Mouse (Mus musculus) layer of hippocampus, adult 9-11 months (tissue): ENCODE data around the gene Tm7sf2.

Experiments used
- DNase-seq: peaks from one replicate; pipeline ENCODE4 v3.0.0; 2022

Tm7sf2 gene

DNA sequence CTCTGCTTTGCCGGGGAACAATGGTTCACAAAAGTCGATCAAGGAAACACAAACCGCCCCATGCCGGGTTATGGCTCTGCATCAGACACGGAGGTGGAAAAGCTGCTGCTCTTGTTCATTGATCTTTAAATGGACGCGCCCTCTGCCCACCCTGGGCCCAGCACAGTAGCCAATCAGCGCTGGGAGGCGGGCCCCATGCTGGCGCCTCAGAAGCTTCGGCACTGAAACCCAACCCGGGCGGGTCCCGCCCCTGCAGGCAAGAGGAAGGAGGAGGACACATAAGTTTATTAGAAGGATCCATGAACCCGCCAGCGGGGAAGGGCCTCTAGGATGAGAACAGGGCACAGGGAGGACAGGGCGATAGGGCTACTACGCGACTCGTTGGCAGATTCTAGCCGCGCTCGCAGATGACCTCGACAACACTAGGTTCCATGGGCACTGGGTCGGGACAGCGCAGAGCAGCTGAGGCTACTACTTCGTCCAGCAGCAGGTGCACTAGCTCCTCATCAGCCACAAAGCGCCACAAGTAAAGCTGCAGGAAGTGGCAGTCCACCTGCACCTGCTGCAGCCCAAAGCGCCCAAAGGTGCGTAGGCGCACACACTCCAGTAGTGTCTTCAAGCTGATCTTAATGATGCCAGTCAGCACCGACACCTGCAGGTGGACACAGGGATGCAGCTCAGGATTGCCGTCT is at the start of gene Tm7sf2:
Tm7sf2 (minus strand) TSS at position 650 of the 692 bp plus-strand sequence.
- peak; percentile 90 for DNase-seq

DNA sequence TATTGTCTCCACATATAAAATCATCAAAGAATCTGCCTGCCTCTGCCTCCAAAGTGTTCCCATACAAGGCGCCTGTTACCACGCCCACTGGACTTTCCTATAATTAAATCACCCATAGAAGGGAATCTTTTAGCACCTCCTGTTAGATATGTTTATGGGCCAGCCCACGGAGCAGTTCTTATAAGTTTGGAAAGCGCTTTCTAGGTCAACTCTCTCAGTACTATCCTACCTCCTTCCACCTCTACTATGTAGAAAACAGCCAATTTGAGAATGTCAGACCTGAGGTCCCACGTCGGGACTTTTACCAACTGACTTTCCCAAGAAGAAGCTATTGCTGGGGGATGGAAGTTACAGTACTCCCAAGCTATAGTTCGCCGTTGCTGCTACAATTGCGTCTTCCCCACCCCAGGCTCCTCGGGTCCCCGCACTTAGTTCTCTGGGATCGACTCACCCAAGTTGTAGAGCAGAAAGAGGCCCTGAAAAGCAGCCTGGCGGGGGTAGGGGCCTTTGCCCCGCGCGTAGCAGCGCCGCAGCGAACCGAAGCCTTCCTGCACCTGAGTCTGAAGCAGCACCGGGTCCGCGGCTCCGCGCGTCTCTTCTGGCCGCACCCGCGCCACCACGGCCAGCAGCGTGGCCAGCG is 49.3 kb upstream of the Tm7sf2 start:
- DNase-seq = no peak

DNA sequence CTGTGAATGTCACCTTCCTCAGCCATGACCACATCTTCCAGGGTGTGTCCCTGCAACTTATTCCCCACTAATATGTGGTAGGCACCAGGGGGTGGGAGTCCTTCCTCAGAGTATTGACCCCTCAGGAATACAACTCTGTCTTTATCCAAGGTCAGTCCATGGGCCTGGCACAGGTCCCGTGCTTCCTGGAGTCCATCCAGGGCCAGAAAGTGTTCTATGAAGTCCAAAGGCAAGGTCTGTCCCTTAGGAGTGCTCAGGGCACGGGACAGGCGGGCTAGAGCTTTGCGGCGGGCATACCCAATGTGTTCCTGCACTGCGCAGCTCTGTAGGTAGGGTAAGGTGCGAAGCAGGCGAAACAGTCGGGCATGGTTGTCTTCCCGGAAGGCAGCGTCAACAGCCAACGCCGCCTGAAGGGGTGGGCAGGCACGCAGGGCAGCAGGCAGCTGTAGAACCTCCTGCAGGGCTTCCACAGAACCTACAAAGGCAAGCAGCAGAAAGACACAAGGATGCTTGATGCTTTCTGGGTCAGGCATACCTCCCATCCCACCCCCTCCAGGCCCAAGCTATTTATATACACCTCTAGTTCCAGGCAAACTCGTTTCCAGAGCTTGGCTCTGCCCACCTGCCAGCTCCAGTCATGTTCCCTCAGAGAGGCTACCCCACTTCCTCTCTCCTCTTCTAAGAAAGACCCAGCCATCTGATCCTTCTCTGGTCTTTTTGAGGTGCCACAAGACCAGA is 48.1 kb upstream of the Tm7sf2 start:
- DNase-seq = no peak

DNA sequence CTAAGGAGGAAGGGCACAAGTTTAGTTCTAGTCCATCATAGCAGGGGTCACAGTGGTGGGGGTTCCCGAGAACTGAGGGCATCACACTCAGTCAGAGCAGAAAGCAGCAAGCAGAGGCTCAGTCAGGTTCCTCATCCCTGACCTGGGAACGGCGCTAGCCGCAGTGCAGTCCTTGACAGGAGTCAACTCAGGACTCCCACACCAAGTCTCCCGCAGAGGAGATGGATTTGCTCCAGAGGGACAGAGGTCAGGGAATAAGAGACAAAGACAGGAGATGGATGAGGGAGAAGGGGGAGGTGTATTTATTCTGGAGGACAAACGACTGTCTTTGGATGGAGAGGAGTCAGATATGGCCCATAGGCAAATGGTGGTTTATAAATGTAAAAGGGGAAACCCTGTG is 44.9 kb upstream of the Tm7sf2 start:
- DNase-seq = no peak

DNA sequence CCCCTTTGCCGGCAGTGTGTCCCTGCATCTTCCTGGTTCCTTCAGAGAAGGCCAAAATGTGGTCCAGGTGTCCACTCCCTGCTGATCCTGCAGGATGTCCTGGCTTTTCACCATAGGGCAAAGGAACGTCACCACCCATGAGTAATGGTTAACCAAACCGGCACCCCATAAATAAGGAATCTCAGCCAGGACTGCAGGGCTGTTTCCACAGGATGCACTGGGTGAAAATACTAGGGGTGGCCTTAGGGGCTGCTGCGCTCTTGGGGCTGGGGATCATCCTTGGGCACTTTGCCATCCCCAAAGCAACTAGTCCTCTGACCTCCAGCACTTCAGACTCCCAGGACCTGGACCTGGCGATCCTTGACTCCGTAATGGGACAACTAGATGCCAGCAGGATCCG is 37.4 kb upstream of the Tm7sf2 start, which contains the start of gene Naaladl1:
Naaladl1 (plus strand) TSS at position 197 of the 400 bp plus-strand sequence.
- no peak for DNase-seq

DNA sequence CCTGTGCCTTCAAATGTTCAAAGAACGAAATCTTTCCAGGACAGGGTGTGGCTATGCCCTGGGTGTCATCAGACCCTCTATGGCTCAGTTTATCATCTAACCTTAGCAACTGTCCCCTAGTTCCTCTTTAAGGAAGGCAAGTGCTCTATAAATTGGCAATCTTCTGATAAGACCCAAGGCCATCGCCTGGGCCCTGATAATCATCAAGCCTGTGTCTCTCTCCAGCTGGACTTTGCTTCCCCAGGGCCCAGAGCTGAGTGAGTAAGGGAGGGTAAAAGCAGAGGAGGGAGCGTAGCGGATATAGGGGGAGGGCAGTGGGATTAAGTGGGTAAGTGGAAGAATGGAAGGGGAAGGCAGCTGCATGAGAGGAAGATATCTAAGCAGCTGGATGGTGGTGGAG is 36.3 kb upstream of the Tm7sf2 start:
- no peak for DNase-seq

DNA sequence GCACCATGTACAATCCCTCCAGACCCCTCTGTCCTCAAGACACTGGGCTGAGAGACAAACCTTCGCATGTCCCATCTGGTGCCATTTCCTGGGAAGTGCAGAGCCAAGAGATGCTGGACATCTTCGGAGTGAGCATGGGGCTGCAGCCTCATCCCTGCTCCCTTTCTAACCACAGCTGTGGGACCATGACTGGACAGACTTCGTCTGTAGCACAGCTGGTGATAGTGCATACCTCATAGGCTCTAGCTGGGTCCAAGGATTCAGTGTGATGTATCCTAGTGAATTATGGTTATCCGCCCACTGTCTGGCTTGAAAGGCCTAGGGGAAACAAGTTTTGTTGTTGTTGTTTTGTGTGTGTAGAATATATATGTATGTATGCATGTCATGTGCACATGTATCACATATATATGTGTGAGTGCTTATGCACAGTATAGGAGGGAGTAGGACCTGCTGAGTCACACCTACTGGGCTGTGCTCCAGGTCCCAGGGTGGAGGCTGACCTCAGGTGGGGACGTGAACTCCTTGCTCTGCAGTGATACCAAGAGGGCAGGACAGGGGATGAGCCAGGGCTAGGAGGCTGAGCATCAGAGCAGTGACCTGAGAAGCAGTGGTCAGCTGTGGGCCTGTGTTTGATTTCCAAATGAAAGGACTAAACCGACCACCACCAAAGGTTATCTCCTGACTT is 34.1 kb upstream of the Tm7sf2 start:
- no peak for DNase-seq

DNA sequence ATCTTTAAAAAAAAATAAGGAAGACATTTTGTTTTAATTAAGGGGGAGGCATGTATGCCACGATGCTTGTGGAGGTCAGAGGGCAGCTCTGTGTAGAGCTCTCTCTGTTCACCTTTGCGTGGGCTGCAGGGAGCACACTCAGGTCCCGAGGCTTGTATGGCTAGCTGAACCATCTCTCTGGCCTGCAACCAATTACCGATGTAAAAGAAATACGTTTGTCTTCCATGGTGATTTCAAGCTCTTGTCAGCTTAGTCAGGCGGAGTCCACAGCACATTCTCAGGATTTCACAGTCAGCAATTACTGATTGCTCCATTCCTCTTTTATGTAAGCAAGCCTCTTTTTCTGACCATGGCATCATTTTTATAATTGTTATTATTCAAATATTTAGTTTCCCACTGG is 33.0 kb upstream of the Tm7sf2 start:
- no peak for DNase-seq

DNA sequence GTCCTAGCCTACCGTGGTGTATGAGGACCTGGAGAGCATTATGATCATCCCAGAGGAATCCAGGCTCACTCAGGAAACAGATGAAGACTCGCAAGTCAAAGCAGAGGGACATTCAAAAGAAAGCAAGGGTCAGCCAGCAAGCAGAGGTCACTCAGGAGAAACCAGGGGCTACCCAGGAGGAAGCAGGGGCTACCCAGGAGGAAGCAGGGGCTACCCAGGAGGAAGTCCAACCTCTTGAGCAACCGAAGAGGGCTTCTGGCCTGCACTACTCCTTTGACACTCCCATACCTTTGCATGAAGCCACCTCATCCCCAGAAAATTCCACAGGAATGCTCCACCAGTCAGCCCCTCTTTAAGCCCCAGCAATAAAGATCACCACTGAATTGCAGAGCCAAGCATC is 29.7 kb upstream of the Tm7sf2 start:
- no peak for DNase-seq

DNA sequence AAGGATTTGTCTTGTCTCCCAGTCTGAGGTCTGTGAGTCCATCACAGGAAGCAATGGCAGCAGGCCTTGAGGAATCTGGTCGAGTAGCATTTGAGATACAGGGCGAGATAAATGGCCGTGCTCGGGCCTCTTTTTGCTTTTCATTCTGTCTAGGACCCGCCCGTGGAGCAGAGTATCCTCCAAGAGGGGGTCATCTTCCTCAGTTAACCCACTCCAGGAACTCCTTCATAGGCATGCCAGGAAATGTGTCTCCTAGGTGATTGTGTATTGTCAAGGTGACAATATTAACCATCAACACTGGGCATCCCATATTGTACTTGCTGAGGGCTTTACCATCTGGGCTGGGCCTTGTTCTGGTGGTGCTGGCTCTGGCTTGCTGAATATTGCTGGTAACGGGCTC is 25.9 kb upstream of the Tm7sf2 start, which contains the start of gene AC131692.1:
AC131692.1 (plus strand) TSS at position 301 of the 400 bp plus-strand sequence.
- DNase-seq = no peak

DNA sequence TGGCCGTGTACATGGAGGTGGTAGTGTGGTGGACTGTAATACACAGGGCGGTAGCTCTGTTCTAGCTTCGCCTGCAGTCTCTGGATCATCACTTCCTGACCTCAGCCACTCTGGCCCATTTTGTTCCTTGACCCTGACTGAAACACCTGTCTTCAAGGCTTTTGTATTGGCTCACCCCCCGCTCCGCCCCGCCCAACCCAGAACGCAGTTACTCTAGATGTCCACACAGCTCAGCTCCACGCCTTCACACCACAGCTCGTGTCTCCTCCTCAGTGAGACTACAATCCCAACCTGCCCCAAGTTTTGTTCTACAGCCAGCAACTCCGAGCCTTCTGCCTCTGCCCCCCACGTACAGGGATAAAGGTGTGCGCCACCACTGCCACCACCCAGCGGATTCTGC is 20.7 kb upstream of the Tm7sf2 start:
- no peak for DNase-seq

DNA sequence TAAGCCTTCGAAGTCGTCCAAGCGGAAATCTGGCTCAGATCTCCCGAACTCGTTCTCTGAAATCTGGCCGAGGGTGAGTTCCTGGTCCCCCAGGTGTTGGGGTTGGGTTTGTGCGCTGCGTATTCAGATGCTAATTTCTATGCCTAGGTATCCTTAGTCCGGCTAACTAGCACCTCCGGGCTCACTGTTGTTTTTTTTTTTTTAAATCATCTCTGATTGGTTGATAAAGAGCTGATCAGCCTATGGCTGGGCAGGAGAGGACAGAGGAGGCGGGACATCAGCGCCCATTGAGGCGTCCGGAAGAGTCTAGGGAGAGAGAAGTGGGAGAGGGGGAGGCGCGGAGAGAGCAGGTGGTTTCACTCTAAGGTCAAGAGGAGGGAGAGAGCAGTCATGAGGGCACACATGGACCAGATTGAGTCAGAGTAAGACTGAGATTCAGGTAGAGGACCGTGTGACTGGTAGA is 17.3 kb upstream of the Tm7sf2 start:
- no peak for DNase-seq

DNA sequence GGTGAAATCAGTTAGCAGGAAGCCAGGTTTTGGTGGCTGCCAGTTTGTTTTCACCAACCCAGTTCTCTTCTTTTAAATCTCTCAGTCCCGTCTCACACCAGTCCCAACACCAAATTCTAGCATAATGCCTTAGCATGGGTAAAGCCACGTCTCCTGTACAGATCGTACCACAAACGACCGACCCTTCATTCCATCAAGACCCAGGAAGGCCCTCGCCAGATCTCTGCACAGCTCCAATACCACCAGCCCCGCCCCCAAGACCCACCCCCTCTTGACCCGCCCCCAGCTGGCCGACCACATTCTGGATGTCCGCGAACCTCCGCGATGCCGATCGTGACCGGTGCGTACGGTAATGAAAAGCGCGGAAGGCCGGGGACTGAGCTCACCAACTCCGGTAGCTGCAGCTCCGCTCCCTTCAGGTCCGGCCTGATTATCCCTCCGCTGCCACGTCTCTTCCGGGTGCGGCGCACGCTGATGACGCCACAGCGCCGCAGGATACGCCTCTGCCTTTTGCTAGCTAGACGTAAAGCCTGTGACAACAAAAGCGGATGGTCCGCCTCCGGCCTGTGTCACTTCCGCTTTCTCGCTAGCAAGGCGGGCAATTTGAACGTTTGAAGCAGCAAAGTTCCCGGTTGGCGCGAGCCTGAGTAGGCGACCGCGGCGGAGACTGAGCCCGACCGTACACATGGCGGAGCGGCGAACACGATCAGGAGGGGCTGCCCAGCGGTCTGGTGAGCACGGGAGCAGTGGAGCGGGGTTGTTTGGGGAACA is 16.5 kb upstream of the Tm7sf2 start, which contains the start of the genes Zfpl1 and Cdca5:
Zfpl1 (minus strand) TSS at position 479 of the 771 bp plus-strand sequence.
Cdca5 (plus strand) TSS at position 506 of the 771 bp plus-strand sequence.
- DNase-seq = peak; percentile 98

DNA sequence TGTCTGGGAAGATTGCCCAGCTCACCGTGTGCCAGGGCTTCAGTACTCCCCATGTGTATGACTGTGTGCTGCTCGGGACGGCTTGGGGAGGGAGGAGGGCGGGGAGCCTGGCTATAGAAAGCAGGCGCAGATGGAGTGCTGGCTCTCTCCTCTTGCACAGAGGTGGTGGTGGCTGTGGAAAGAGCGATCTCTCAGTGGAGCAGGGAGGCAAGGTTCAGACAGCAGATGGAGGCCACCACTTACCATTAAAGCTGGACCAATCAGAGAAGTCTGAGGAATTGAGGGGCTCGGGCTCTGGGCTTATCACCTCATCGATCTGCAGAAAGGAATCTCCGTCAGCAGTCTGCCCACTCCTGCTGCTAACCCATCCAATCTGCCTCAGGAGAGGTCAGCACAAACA is 14.0 kb upstream of the Tm7sf2 start, which contains the start of gene Gm28374:
Gm28374 (minus strand) TSS at position 101 of the 400 bp plus-strand sequence.
- DNase-seq = no peak

DNA sequence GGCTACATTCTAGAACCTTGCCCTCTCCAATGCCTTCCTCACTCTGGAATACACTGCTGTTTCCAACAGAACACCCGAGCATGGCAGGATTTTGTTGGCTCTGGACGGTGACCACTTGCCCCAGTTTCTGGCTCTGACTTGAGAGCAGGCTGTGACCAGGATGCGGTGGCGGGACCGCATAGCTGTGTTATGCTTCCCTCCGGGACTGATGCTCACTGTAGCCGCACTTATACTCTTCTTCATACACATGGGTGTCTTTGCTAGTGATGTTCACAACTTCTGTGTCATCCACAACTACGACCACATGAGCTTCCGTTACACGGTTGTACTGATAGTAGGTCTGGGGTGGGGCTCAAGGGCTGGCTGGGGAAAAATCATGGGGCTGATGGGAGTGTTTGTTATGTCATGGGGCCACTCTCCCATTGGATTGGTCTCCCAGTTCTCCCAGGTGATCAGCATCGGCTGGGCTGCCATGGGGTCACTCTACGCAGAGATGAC is 11.9 kb upstream of the Tm7sf2 start, which contains the start of gene Tmem262:
Tmem262 (plus strand) TSS at position 51 of the 498 bp plus-strand sequence.
- no peak for DNase-seq

DNA sequence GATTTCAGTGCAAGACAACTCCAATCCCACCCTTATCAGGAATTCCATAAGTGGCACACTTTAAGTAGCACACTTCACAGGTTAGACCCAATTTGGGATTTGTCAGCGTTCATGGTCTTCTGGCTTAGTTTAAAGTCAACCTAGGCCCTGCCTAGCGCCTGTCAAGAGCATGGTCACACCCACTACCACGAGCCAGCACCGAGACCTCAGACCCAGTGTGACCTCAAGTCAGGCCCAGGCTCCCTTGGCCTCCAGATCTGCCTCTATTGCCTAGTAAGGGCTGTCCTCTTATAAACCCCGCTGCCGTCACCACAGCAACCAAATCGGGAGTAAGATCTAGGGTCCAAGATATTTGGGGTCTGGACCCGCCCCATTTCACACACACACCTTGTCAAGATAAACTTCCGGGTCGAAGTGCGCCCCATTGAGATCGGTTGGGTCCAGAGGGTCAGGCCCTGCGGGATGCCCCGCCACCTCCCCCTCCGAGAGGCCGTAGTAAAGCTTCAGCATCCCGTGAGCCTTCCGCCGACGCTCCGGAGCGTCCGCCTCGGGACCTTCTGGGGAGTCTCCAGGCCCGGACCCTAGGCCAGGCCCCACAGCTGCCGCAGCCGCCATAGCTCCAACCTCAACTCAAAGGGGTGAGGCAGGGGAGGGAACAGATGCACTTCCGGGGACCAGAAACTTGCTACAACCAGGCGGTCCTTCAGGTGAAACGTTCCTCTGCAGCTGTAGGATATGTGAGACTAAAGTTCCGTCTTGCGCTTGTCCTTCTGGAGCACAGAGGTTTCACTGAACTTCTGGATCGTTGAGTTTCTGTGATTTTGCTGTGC is 8.6 kb upstream of the Tm7sf2 start, which contains the start of gene Vps51:
Vps51 (minus strand) TSS at position 668 of the 830 bp plus-strand sequence.
- DNase-seq = peak; percentile 86

DNA sequence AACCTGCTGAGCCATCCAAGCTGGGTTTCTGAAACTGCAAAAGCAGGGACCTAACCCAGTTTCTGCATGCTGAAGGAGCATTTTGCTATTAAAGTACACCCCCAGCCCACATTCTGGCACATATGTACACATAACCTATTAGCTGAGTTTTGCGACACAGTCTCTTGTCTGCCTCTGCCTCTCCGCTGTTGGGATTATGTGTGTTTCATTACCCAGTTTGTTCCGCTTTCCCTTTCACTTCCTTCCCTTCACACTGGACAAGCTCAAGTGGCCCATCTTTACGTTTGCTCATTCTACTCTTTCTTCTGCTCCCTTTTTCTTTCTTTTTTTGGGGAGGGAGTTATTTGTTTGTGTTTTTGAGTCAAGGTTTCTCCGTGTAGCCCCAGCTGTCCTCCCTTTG is 5.7 kb upstream of the Tm7sf2 start:
- no peak for DNase-seq

DNA sequence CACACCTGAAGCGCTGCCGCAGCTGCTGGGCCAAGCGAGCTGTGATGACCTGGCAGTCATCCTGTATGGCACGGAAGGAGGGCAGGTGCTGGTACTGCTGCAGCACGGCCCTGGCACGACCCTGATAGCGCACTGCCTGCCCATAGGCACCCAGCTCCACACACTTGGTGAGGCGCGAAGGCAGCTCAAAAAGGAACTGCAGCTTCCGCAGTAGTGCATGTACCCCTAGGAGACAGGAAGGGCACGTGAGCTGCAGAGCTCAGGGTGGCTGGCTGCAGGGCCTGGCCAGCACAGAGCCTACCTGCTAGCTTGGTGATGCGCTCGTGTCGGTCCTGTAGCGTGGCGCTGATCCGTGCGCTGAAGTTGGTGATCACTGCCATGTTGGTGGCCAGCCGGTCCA is 3.1 kb upstream of the Tm7sf2 start:
- DNase-seq = no peak

DNA sequence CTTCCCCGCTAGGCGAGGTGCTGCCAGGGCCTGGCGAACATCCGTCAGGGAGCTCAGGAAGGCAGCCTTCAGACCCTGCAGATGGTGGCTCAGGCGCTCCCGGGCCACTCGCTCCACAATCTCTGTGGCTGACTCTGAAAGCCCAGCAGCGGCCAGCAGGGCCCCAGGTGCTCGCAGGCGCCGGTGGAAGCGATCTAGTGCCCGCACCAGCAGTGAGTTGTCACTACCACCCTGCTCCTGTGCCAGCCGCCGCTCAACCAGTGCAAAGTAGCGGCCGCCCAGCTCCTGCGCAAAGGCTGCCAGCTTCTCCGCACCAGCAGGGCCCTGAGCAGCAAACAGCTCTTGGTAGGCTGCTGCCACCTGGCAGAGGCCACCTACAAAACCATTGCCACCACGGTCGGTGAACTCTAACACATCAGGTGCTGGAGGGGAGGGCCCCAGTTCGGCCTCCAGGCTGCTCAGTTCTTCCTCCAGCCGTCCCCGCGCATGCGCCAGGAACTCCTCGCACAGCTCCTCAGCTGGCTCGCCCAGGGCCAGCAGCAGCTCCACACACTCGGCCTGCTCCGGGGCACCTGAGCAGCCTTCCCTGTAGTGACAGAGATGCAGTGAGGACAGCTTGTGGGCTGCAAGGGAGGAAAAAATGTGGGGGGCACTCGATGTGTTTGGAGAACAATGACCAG is 2.5 kb upstream of the Tm7sf2 start:
- no peak for DNase-seq

DNA sequence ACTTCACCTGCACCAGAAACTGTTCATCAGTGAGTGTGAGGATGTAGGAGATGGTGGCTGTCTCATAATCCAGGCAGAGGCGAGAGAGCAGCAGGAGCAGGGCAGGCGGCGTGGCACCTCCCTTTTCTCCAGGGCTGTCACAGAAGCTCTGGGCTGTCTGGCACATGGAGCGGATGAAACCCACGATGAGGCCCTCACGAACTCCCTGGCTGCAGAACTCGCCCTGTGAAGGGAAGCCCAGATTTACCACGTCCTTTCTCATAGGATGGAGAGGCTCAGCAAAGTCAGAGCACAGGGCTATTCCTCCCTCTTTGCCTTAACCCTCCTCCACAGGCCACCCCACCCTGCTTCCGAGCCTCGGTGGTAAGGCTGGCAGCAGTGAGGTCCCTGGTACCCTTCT is 1.7 kb upstream of the Tm7sf2 start:
- no peak for DNase-seq
